Mouse (Mus musculus): ENCODE measurements around the gene Nutf2.

- TF ChIP-seq CTCF (IDR thresholded peaks at IDR 0.05; ENCODE audit: extremely low read depth, insufficient read depth, insufficient read length, insufficient replicate concordance) (no peak), POLR2A (IDR thresholded peaks at IDR 0.05; ENCODE audit: low read depth, low read length) (no peak)
Measured at GRCm38 (mm10) chr8:105811543-105811942, 48.8 kb upstream of the Nutf2 start.
